Mouse (Mus musculus) MEL (cell line): ENCODE measurements around the gene Fars2. TPM values are rescaled to one million over a fixed set of nuclear protein-coding genes. Genes with fewer than 3 reads are reported as not detected.

Source experiments
- DNase-seq: peaks from one replicate; pipeline ENCODE4 v3.0.0; 2011; ENCODE audit warnings: low read depth, low spot score
- H3K27ac ChIP-seq: 2 replicates; pipeline ENCODE4 v1.5.1; 2012; ENCODE audit warnings: low read depth, mild to moderate bottlenecking, control low read depth, low read length, moderate library complexity; ENCODE audit not compliant: control insufficient read depth
- H3K27me3 ChIP-seq, 2 experiments: fragments of 150-350 bp in 1 of 2; sonication (generic) in 1 of 2; 2 replicates each; pipeline ENCODE4 v1.6.1; 2012; ENCODE audit warnings: low read length in 2 of 2, mild to moderate bottlenecking in 2 of 2, improper control_type of control experiment in 1 of 2, moderate library complexity in 1 of 2; ENCODE audit not compliant: insufficient read depth in 2 of 2, control insufficient read depth in 1 of 2
- H3K36me3 ChIP-seq, 2 experiments: 2 replicates each; pipeline ENCODE4 v1.6.1; 2012 to 2014; ENCODE audit warnings: low read length in 2 of 2, improper control_type of control experiment in 1 of 2, inconsistent platforms in 1 of 2, mild to moderate bottlenecking in 1 of 2; ENCODE audit not compliant: insufficient read depth in 2 of 2, control insufficient read depth in 1 of 2
- H3K4me1 ChIP-seq, 2 experiments: fragments of 150-350 bp in 1 of 2; sonication (generic) in 1 of 2; 2 replicates each; pipeline ENCODE4 v1.6.1; 2012; ENCODE audit warnings: low read length in 2 of 2, improper control_type of control experiment in 1 of 2, mild to moderate bottlenecking in 1 of 2; ENCODE audit not compliant: insufficient read depth in 2 of 2, control insufficient read depth in 1 of 2
- H3K4me3 ChIP-seq, 2 experiments: fragments of 150-350 bp in 1 of 2; sonication (generic) in 1 of 2; 2 replicates each; pipeline ENCODE4 v1.5.1; 2012; ENCODE audit warnings: low read depth in 2 of 2, low read length in 2 of 2, mild to moderate bottlenecking in 2 of 2, moderate library complexity in 2 of 2, control low read depth in 1 of 2, improper control_type of control experiment in 1 of 2; ENCODE audit not compliant: control insufficient read depth in 1 of 2, insufficient read depth in 1 of 2
- H3K79me2 ChIP-seq: 2 replicates; pipeline ENCODE4 v1.6.1; 2012; ENCODE audit warnings: mild to moderate bottlenecking, low read length, moderate library complexity; ENCODE audit not compliant: control insufficient read depth, poor library complexity, insufficient read depth
- H3K9ac ChIP-seq: 2 replicates; pipeline ENCODE4 v1.6.1; 2012; ENCODE audit warnings: low read depth, mild to moderate bottlenecking, control low read depth, low read length, moderate library complexity; ENCODE audit not compliant: control insufficient read depth, poor library complexity, severe bottlenecking
- H3K9me3 ChIP-seq: fragments of 150-350 bp; sonication (generic); replicated peaks from 2 replicates; pipeline ENCODE4 v1.6.1; 2012; ENCODE audit warnings: mild to moderate bottlenecking, low read length, improper control_type of control experiment, moderate library complexity; ENCODE audit not compliant: insufficient read depth
- ETS1 ChIP-seq: IDR thresholded peaks from 2 replicates; pipeline ENCODE4 v1.6.1; 2012; ENCODE audit warnings: low read depth, mild to moderate bottlenecking, inconsistent platforms, low read length, improper control_type of control experiment, moderate library complexity
- MEF2A ChIP-seq: IDR thresholded peaks from 2 replicates; pipeline ENCODE4 v1.6.1; 2014; ENCODE audit warnings: low read depth, mild to moderate bottlenecking, inconsistent platforms, low read length, improper control_type of control experiment; ENCODE audit not compliant: poor library complexity, insufficient replicate concordance, severe bottlenecking; ENCODE audit errors: extremely low read depth
- MXI1 ChIP-seq: IDR thresholded peaks from 2 replicates; pipeline ENCODE4 v1.6.1; 2011; ENCODE audit warnings: mild to moderate bottlenecking, low read depth, low read length, improper control_type of control experiment
- MYB ChIP-seq: IDR thresholded peaks from 2 replicates; pipeline ENCODE4 v1.6.1; 2011; ENCODE audit warnings: mild to moderate bottlenecking, low read depth, low read length, improper control_type of control experiment
- MYC ChIP-seq: IDR thresholded peaks from 2 replicates; pipeline ENCODE4 v1.6.1; 2011; ENCODE audit warnings: low read depth, mild to moderate bottlenecking, low read length, improper control_type of control experiment, moderate library complexity
- NELFE ChIP-seq: IDR thresholded peaks from 2 replicates; pipeline ENCODE4 v1.6.1; 2011; ENCODE audit warnings: low read depth, low read length, improper control_type of control experiment
- POLR2A ChIP-seq, 2 experiments: IDR thresholded peaks; 2 replicates each; pipeline ENCODE4 v1.6.1; 2011 to 2012; ENCODE audit warnings: low read length in 2 of 2, mild to moderate bottlenecking in 2 of 2, control low read depth in 1 of 2, improper control_type of control experiment in 1 of 2, low read depth in 1 of 2, moderate library complexity in 1 of 2; ENCODE audit not compliant: control insufficient read depth in 1 of 2, insufficient read depth in 1 of 2, poor library complexity in 1 of 2
- POLR2AphosphoS2 ChIP-seq: IDR thresholded peaks from 2 replicates; pipeline ENCODE4 v1.6.1; 2011; ENCODE audit warnings: low read length, improper control_type of control experiment
- RAD21 ChIP-seq: IDR thresholded peaks from 2 replicates; pipeline ENCODE4 v1.6.1; 2011; ENCODE audit warnings: mild to moderate bottlenecking, low read depth, low read length, improper control_type of control experiment
- SIN3A ChIP-seq: IDR thresholded peaks from 2 replicates; pipeline ENCODE4 v1.6.1; 2012; ENCODE audit warnings: low read length, improper control_type of control experiment, inconsistent platforms
- TBP ChIP-seq: IDR thresholded peaks from 2 replicates; pipeline ENCODE4 v1.8.0; 2011; ENCODE audit warnings: low read depth, low read length, improper control_type of control experiment
- USF1 ChIP-seq: IDR thresholded peaks from 2 replicates; pipeline ENCODE4 v1.6.1; 2014; ENCODE audit warnings: low read depth, mild to moderate bottlenecking, inconsistent platforms, low read length, improper control_type of control experiment, moderate library complexity
- ZC3H11A ChIP-seq: IDR thresholded peaks from 2 replicates; pipeline ENCODE4 v1.6.1; 2012; ENCODE audit warnings: low read depth, mild to moderate bottlenecking, inconsistent platforms, low read length, improper control_type of control experiment
- polyA plus RNA-seq, 2 experiments: library from polyadenylated mRNA; stranded (reverse) in 1 of 2; unstranded in 1 of 2; fragments of >175 nt in 1 of 2; fragments of >200 nt in 1 of 2; gene quantifications; 2 replicates each; pipeline versions ENCODE4 v1.2.1 to v1.2.4; 2012; ENCODE audit warnings: low replicate concordance in 2 of 2, low read depth in 1 of 2; ENCODE audit not compliant: insufficient read length in 2 of 2, insufficient read depth in 1 of 2, missing spikeins in 1 of 2
- total RNA-seq: library from RNA; depleted of rRNA; stranded (reverse); fragments of 300-350 nt; gene quantifications from 2 replicates; pipeline ENCODE4 v1.2.3, GENCODE M21; 2012

Gene Fars2
- total and polyA plus RNA-seq, 3 experiments, result 32.6 to 39.2 TPM; not detected in 1

- Histone ChIP-seq H3K27me3 (no peaks in the 10 kb centered on the region), H3K9me3 (no peaks in the 10 kb centered on the region), H3K27ac (no peak overlapping the region), H3K4me3 (no peak overlapping the region), H3K36me3 (no peaks in the 10 kb centered on the region), H3K4me1 (no peaks in the 10 kb centered on the region), H3K9ac (no peak overlapping the region), H3K79me2 (no peaks in the 10 kb centered on the region)
- TF ChIP-seq NELFE (no peak), MEF2A (no peak), RAD21 (no peak), ZC3H11A (no peak), POLR2AphosphoS2 (no peak)
- no peak for DNase-seq
Observed at GRCm38 (mm10) chr13:36720297-36721017, 603.2 kb downstream of the Fars2 start.

- H3K9ac ChIP-seq, result no peak overlapping the region
- no peaks in the 10 kb centered on the region for H3K4me1 ChIP-seq
- H3K79me2 ChIP-seq, result no peaks in the 10 kb centered on the region
- DNase-seq, result no peak
- no peaks in the 10 kb centered on the region for H3K36me3 ChIP-seq
- no peaks in the 10 kb centered on the region for H3K9me3 ChIP-seq
- no peak overlapping the region for H3K4me3 ChIP-seq
- no peaks in the 10 kb centered on the region for H3K27me3 ChIP-seq
- H3K27ac ChIP-seq, result no peak overlapping the region
- TF ChIP-seq MXI1, result no peak
Observed at GRCm38 (mm10) chr13:36722309-36722708, 605.1 kb downstream of the Fars2 start.

- no peak overlapping the region for H3K4me3 ChIP-seq
- TF ChIP-seq SIN3A (no peak), POLR2A (IDR thresholded peaks at IDR 0.05; ENCODE audit: control insufficient read depth in 1 of 2, insufficient read depth in 1 of 2, low read depth in 1 of 2, low read length in 2 of 2, poor library complexity in 1 of 2) (no peak), MYC (no peak), USF1 (no peak), MEF2A (no peak), MYB (no peak), TBP (no peak), ETS1 (no peak)
- TF ChIP-seq, all 39 proteins: peak for 0
- no peaks in the 10 kb centered on the region for H3K9me3 ChIP-seq
Observed at GRCm38 (mm10) chr13:36723726-36724300, 606.6 kb downstream of the Fars2 start.

More at GRCm38 (mm10) chr13:36723726-36724300, 606.6 kb downstream of the Fars2 start:
- Histone ChIP-seq H3K79me2 (no peaks in the 10 kb centered on the region), H3K27ac (no peak overlapping the region), H3K9ac (no peak overlapping the region), H3K36me3 (no peaks in the 10 kb centered on the region), H3K27me3 (no peaks in the 10 kb centered on the region), H3K4me1 (no peaks in the 10 kb centered on the region)
- peak; percentile 1 for DNase-seq
